Mouse (Mus musculus): ENCODE data around the gene Ltbp3. TPM values are rescaled to one million over a fixed set of nuclear protein-coding genes. Genes with fewer than 3 reads are reported as not detected.

Gene Ltbp3
- total and polyA plus RNA-seq, 3 experiments, result 0.51 TPM; not detected in 2

DNA sequence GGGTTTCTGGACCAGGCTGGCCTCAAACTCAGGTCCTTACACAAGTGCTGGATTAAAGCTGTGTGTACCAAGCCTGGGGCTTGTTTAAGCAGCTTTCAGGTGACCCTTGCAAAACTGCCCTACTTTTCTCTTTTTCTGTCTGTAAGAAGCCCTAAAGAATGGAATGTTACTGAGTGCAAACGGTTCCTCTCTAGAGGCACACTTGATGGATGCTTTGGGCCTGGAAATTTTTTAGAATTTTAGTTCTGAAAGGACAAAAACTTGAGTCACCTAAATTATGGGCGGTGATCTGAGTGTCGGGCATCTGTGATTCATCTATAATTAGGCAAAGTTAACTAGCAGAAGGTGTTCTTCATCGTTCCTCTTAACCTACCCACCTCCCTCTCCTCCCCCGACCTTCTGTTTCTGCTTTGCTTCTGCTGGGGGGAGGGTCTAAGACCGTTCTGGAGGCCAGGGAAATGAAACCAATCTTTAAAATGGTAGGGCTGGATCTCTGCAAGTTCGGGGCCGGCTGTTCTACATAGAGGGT, 63.7 kb downstream of the Ltbp3 start:
- dilution Hi-C loops (cut with MboI; ENCODE audit: extremely low pct_ligation_motif_present, extremely low pct_unique_long_range_greater_than_20kb, low sequenced_read_pairs), result no loop called here
- TF ChIP-seq IRF4 (IDR thresholded peaks at IDR 0.05; ENCODE audit: low read depth, low read length) (no peak), POLR2A (IDR thresholded peaks at IDR 0.05; ENCODE audit: low read depth, low read length) (peak; percentile 18; the same call in 1 of the 2 replicates)

DNA sequence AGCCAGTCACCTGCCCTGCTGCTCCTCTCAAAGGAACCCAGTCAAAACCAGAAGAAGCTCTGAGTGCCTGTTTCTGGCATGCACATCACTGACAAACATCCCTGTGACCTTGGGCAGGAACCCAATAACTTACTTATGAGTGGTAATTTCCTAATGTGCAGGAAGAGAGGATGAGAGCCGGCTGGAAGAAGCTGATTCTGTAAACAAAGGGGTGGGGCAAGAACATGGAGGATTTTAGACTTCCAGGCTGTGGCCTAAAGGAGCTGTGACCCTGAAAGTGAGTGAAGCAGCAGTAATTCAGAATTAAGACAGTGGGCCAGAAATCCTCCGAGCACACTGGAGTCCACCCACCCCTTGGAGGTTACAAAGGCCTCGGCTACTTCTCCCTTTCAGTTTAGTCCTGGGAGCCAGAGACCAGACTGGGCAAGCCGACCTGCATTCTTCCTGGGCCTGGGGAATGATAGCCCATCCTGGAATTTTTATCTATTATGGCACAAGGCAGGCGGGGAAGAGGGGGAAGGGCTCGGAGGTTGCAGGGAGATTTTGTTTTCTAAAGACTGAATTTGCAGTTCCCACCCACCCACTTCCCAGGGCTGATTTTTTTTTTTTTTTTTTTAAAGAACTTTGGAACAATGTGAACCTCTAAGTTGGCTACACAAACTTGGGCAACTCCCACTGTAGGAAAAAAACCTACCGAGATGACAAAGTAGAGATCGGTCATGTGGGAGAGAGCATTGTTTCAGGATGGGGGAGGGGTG, 65.5 kb downstream of the Ltbp3 start:
- dilution Hi-C loops (cut with MboI; ENCODE audit: extremely low pct_ligation_motif_present, extremely low pct_unique_long_range_greater_than_20kb, low sequenced_read_pairs), result no loop called here
- peak overlapping the region; percentile 70 for H3K9ac ChIP-seq (ENCODE audit: insufficient read depth, low read depth)
- H3K27me3 ChIP-seq (replicated peaks), result no peaks in the 10 kb centered on the region
- H3K36me3 ChIP-seq (replicated peaks in 1 of 2; ENCODE audit: control insufficient read depth in 1 of 2, insufficient read depth in 1 of 2, low read length in 1 of 2), result peaks cover 0 to under 1% of the 10 kb centered on the region in 2 experiments
- DNase-seq (ENCODE audit: extremely low read depth), result no peak
- in situ Hi-C loops (cut with MboI; ENCODE audit: low pct_ligation_motif_present, low pct_unique_long_range_greater_than_20kb, low sequenced_read_pairs), result no loop called here
- TF ChIP-seq POLR2A (IDR thresholded peaks at IDR 0.05; ENCODE audit: low read depth, low read length), result peak; percentile 26; the same call in 1 of the 2 replicates
- no peak for TF ChIP-seq E2F4 (IDR thresholded peaks at IDR 0.05; ENCODE audit: insufficient replicate concordance, low read depth, low read length)
- peak overlapping the region in 1 of 3 experiments; percentile 11 for H3K4me3 ChIP-seq (replicated peaks in 1 of 3; ENCODE audit: low read depth in 2 of 3, low read length in 2 of 3, poor library complexity in 1 of 3)
- peak overlapping the region; percentile 85 for H3K4me2 ChIP-seq (ENCODE audit: insufficient read depth, low read depth, poor library complexity, severe bottlenecking)
- H3K4me1 ChIP-seq (ENCODE audit: control insufficient read depth in 1 of 2, insufficient read depth in 2 of 2), result peaks cover 20 to 60% of the 10 kb centered on the region in 2 experiments
- peak overlapping the region; percentile 72 for H3K27ac ChIP-seq (ENCODE audit: insufficient read depth, low read depth)
- peaks cover 9% of the 10 kb centered on the region for H3K79me2 ChIP-seq (replicated peaks; ENCODE audit: control insufficient read depth, extremely low read depth, insufficient read depth, poor library complexity, severe bottlenecking)
- no peaks in the 10 kb centered on the region for H3K9me3 ChIP-seq (replicated peaks; ENCODE audit: low read length)

More for the DNA sequence above, 63.7 kb downstream of the Ltbp3 start:
- Histone ChIP-seq H3K4me3 (replicated peaks in 1 of 3; ENCODE audit: low read depth in 2 of 3, low read length in 2 of 3, poor library complexity in 1 of 3) (peak overlapping the region in 2 of 3 experiments; percentile 41 to 98), H3K4me2 (ENCODE audit: insufficient read depth, low read depth, poor library complexity, severe bottlenecking) (peak overlapping the region; percentile 90), H3K27ac (ENCODE audit: insufficient read depth, low read depth) (peak overlapping the region; percentile 82), H3K36me3 (replicated peaks in 1 of 2; ENCODE audit: control insufficient read depth in 1 of 2, insufficient read depth in 1 of 2, low read length in 1 of 2) (peaks cover 11 to 19% of the 10 kb centered on the region in 2 experiments), H3K79me2 (replicated peaks; ENCODE audit: control insufficient read depth, extremely low read depth, insufficient read depth, poor library complexity, severe bottlenecking) (peaks cover 27% of the 10 kb centered on the region), H3K27me3 (replicated peaks) (no peaks in the 10 kb centered on the region), H3K4me1 (ENCODE audit: control insufficient read depth in 1 of 2, insufficient read depth in 2 of 2) (peaks cover 20 to 42% of the 10 kb centered on the region in 2 experiments), H3K9me3 (replicated peaks; ENCODE audit: low read length) (no peaks in the 10 kb centered on the region), H3K9ac (ENCODE audit: insufficient read depth, low read depth) (peak overlapping the region; percentile 93)
- peak; percentile 80 for DNase-seq (ENCODE audit: extremely low read depth)
- in situ Hi-C loops (cut with MboI; ENCODE audit: low pct_ligation_motif_present, low pct_unique_long_range_greater_than_20kb, low sequenced_read_pairs), result no loop called here

DNA sequence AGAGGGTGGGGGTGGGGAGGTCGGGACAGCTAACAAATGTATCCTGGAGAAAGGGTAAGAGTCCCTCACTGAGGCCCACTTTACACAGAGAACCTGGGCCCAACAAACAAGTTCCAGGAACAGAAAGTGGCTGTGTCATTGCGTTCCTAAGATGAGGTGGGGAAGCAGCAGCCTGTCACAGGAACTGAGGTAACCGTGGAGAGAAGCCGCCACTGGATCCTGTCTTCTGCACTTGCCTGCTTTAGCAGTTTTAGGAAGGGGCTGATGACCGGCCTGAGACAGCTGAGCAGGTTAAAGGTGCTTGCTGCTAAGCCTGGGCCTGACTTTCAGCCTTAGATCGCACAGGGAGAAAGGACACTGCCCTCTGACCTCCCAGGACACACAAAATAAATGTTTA, 66.1 kb downstream of the Ltbp3 start:
- dilution Hi-C loops (cut with MboI; ENCODE audit: extremely low pct_ligation_motif_present, extremely low pct_unique_long_range_greater_than_20kb, low sequenced_read_pairs), result no loop called here
- TF ChIP-seq JUND (conservative IDR thresholded peaks at IDR 0.05; ENCODE audit: low read depth, low read length) (no peak), RCOR1 (conservative IDR thresholded peaks at IDR 0.05; ENCODE audit: low read depth, low read length) (no peak), KAT2A (IDR thresholded peaks at IDR 0.05; ENCODE audit: insufficient replicate concordance, low read length) (no peak), ZC3H11A (IDR thresholded peaks at IDR 0.05; ENCODE audit: low read depth, low read length) (no peak), UBTF (IDR thresholded peaks at IDR 0.05; ENCODE audit: low read depth, low read length) (no peak), CHD1 (IDR thresholded peaks at IDR 0.05; ENCODE audit: low read depth, low read length) (no peak), IRF4 (IDR thresholded peaks at IDR 0.05; ENCODE audit: low read depth, low read length) (no peak)
- peak overlapping the region; percentile 76 for H3K27ac ChIP-seq (ENCODE audit: insufficient read depth, low read depth)
- H3K36me3 ChIP-seq (replicated peaks in 1 of 2; ENCODE audit: control insufficient read depth in 1 of 2, insufficient read depth in 1 of 2, low read length in 1 of 2), result no peaks in the 10 kb centered on the region
- peak overlapping the region in 1 of 3 experiments; percentile 11 for H3K4me3 ChIP-seq (replicated peaks in 1 of 3; ENCODE audit: low read depth in 2 of 3, low read length in 2 of 3, poor library complexity in 1 of 3)
- H3K4me2 ChIP-seq (ENCODE audit: insufficient read depth, low read depth, poor library complexity, severe bottlenecking), result peak overlapping the region; percentile 85
- H3K9me3 ChIP-seq (replicated peaks; ENCODE audit: low read length), result no peaks in the 10 kb centered on the region
- H3K79me2 ChIP-seq (replicated peaks; ENCODE audit: control insufficient read depth, extremely low read depth, insufficient read depth, poor library complexity, severe bottlenecking), result peaks cover 3% of the 10 kb centered on the region
- peak overlapping the region; percentile 70; the same call in 1 of the 2 replicates for H3K9ac ChIP-seq (ENCODE audit: insufficient read depth, low read depth)
- peak; percentile 70 for DNase-seq (ENCODE audit: extremely low read depth)
- no peaks in the 10 kb centered on the region for H3K27me3 ChIP-seq (replicated peaks)
- H3K4me1 ChIP-seq (ENCODE audit: control insufficient read depth in 1 of 2, insufficient read depth in 2 of 2), result peaks cover 23 to 66% of the 10 kb centered on the region in 2 experiments
- in situ Hi-C loops (cut with MboI; ENCODE audit: low pct_ligation_motif_present, low pct_unique_long_range_greater_than_20kb, low sequenced_read_pairs), result no loop called here

All from CH12.LX (cell line).